Mouse (Mus musculus): ENCODE results near the gene Mtcl1.

DNA sequence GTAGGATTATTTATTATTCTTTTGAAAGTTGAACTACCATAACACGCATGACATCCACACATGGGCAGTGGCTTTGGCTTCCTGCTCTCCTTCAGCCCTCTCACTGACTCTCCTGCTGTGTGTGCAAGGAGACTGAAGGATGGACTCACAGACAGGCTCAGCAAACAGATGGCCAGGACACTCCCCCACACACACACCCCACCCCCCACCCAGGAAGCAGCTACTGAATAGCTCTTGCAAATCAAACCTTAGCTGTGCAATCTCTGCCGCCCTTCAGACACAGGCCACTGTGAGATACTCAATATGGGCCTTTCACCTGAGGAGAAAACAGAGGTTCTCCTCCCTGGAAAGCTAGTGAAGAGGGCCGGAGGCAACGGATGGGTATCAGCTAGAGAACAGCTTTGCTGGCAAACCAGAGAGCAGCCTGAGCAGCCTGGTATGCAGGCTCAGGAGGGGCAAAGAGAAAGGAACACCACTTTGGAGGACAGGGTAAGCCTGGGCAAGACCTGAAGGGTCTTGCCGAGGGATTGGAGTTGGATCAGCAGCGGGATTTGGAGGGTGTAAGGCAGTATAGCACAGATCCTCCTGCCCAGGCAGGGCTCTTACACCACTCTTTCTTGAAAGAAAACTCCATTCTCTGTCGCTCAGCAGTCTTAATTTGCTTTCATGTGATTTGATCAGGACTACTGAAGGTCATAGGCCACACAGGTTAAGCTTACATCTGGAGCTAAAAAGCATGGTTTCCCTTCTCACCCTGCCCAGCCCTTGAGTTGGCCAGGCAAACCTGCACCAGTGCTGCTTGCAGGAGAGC, 3.1 kb downstream of the Mtcl1 start:
- no peak for TF ChIP-seq CTCF (IDR thresholded peaks at IDR 0.05; ENCODE audit: low read depth)
- no peak for TF ChIP-seq EP300 (optimal IDR thresholded peaks at IDR 0.05)

Measured in stomach, postnatal 0 days (tissue).